Mouse (Mus musculus) layer of hippocampus, postnatal 14 days (tissue): ENCODE measurements around the gene Rab31. TPM values are rescaled to one million over a fixed set of nuclear protein-coding genes. Genes with fewer than 3 reads are reported as not detected.
A peak's percentile ranks its signal among the peaks of the same experiment; 100 is the strongest.

Source experiments
- DNase-seq, 2 experiments: peaks; one replicate each; pipeline ENCODE4 v3.0.0; 2021 to 2022; ENCODE audit warnings: low spot score in 2 of 2, mixed read lengths in 1 of 2
- total RNA-seq, 2 experiments: library from RNA; stranded (reverse); gene quantifications; 2 replicates each; pipeline ENCODE4 v1.2.3; 2021

Gene Rab31
- total RNA-seq, 2 experiments from 2014 or later, result 64.9 to 72.1 TPM

DNA sequence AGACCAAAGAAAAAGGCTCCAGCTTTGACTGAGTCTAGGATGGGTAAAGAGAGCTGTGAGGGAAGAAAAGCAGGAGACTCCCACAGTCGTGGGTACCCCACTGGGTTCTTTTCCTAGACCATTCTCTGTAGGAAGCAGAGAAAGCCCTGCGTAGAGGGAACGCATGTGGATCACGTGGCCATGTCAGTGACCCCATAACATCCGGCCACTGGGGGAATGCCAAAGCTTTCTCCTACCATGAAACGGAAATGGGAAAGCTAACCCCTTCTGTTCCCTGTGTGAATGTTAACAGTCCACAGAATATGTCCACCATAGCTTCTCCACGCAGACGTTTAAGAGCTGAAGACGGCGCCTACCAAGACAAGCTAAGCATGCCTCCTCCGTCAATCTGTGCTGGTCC lies 62.0 kb downstream of the Rab31 start:
- no peak for DNase-seq

DNA sequence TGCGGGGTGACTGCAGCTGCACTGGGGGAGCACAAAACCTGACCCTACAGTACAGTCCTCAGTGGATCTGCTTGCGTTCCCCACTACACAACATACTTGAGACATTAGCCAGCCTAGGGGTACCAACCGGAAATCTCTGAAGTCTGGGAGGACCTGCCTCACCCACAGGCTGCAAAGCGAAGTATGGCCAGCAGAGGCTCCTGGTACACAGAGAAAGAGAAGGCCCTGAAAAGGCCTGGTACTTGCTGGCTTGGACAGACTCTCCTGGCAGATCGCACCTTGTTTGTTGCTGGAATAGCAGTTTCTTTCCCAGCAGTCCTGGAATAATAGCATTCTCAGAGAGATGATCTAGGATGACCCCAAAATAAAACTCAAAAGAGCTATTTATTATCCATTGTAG lies 66.3 kb downstream of the Rab31 start:
- peak; percentile 51 to 79 for DNase-seq

DNA sequence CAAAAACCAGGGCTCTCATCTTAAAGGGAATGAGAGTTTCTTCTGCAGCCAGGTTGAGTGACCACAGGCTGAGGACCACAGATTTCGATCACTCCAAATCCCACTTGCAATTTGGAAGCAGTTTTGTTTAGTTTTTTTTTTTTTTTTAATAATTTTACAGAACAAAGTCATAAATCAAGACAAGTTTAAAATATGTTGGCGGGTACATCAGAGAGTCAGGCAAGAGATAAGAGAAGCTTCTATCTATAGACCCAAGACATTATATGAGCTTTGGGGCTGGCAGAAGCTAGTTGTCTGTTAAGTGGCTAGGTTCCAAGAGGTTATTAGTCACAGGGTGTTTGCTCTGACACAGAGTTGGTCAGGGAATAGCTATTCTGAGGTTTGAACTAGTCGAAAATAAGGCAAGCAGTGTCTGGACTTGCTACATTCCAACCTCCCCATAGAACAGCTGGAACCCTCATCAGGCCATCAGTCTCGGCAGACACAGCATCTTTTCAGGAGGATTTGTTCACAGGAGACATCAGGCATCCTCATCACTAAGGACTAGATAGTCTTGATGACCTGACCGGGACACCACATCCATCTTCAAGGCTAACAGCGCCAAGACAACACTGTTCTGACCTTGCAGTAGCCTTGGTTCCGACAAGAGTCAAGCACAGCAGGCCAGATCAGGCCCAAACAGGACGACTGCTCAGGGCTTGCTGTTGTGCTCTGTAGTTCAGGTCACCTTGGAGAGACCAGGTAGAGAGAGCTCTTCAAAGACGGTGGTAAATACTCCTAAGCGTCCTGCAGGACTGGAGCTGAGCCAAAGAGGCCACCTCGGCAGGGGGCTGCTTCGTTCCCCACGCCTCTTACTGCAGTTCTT lies 68.8 kb downstream of the Rab31 start:
- DNase-seq, result no peak

DNA sequence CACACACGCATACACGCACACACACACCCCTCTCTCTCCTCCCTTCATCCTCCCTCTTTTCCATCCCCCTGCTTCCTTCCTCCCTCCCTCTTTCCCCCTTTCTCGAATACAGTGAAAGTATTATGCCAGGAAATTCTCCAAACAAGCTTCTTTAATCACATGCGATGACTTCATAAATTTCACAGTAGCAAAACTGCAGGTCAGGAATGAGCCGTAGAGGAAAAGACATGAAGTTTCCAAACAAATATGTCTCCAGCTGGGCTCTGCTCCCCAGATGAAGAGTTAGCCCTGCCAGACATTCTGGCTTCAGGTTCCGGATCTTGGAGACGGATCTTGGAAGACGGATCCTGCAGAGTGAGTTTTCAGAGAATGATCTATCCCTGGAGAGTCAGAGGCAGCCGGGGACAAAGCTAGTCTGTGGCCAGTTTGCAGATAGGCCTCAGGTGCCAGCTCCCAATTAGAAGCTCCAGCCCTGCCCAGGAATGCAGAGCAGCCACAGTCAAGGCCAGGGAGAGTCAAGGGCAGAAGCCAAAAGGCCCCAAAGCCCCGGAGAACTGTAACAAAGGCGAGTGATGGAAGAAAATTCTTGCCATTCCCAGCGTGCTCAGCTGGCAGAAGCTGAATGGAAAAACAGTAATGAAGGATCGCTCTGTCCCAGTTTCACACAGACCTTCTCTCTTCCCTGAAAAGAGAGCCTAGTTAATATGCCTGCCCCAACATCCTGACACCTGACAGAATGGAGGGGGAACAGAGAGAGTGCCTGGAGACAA lies 70.6 kb downstream of the Rab31 start:
- peak; percentile 67 to 87 for DNase-seq

DNA sequence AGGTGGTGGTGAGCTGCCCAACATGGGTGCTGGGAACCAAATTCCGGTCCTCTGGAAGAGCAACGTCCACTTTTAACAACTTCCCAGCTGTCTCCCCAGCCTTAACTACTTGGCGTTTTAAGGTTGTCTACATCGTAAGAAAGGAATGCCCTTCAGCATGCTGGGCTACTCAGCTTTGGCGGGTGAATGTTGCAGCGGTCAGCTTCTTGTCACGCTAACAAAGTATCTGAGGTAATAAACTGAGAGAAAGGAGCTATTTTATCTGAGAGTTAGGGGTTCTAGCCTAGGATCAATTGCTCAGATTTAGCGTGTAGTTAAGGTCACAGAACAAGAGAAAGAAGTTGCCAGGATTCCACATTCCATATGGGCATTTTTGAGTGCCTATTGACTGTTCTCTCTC lies 71.2 kb downstream of the Rab31 start:
- DNase-seq, result no peak

DNA sequence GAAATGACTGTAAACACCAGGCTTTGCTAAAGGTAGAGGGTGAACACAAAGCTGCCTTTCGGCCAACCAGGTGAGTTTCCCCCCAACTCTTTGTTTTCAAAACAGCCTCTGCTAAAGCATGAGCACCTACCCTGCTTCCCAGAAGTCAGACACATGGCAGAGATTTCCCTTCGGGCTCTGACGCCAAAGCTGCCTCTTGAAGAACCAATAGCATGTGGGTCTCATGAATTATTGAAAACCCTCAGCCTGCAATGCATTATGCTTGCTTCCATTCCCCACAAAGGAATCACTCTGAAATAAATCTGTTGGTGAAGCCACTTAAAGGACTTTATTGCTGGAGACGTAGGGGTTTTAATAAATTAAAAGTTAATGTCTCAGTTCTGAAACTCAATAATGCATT lies 72.5 kb downstream of the Rab31 start:
- DNase-seq, result no peak

DNA sequence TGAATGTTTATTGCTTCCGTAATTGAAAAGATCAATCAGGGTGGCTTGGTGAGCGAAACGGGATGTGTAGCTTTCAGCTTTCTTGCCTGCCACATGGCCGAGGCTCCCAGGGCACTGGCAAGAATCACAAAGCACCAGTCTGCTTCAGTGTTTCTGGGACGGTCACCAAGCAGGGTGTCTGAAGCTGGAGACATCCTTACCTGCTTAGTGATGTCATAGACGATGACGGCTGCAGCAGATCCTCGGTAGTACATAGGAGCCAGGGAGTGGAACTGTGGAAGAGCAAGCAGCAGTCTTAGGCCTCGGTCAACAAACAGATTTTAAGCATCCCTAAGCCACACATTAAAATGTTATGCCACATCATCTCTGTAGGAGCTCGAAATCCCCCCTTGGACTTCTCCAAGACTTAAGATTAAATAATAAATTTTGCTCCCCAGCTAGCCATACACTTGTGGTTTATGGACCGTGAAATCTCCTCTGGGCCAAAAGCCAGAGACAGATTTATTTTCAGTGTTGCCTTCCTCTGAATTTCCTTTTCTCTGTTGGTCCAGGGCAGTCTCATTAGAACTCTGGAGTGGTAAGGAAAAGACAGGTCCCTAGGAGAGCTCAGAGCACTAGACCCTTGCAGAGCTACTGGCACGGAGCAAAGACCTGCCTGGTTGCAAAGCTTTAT lies 74.6 kb downstream of the Rab31 start:
- no peak for DNase-seq

DNA sequence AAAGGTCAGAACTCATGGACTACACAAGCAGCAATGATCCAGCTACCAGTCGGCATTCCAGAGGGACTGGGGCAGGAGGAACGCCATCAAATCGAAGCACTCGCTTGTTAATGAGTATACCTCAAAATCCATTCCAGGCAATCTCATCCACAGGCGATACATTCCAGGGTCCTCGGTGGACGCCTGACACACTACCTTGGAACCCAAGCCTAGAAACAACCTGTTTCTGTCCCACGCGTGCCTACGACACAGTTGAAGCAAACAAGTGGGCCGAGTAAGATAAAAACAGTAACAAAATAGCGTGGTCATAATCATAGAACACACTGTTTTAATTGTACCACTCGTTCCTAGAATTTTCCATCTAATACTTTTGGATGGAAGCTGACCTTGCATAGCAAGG lies 75.6 kb downstream of the Rab31 start:
- no peak for DNase-seq

DNA sequence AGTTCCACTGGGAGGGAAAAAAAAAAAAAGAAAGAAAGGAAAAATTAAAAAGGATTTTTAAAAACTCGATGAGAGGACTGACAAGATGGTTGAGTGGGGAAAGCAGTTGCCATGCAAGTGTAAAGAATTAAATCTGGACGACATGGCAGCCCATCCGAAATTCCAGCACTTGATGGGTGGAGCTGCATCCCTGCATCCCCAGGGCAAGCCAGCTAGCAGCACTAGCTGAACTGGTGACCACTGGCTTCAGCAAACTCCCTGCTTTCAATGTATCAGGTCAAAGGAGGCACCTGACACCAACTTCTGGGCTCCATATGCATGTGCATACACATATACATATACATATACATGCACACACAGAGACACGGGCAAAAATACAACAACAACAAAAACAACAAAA lies 80.3 kb downstream of the Rab31 start:
- no peak for DNase-seq

DNA sequence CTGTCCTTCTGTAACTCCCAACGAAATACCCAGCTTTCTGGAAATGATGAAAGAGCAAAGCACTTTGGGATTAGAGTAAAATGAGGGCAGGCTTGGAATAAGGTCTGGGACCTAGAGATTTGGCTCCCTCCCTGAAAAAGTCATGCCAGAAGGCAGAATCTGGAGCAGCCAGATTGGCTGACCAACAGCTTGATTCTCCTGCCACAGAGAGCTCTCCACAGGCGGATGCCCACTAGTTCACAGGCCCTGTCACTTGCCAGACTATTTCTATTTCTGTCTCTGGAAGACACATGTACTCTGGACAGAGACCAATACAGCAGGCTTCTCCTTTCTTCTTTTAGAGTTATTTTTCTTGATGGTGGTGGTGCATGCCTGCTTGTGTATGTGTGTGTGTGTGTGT lies 88.8 kb downstream of the Rab31 start:
- peak; percentile 19 to 38 for DNase-seq

DNA sequence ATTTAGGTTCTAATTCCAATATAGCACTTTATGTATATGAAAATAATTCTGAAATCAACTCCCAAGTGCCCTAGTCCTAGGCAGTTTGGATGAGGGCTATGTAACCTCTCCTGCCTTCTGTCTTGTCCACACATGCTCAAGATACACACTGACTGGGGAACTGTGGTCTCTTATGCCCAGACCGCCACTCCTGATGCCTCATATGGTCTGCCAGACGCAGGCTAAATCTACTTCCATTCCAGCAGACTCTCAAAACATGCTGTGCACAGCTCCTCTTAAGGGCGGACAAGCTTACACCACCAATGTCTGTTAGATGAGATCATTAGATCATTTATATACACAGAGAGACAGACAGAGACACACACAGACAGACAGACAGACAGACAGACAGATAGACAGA lies 89.2 kb downstream of the Rab31 start:
- DNase-seq, result no peak

DNA sequence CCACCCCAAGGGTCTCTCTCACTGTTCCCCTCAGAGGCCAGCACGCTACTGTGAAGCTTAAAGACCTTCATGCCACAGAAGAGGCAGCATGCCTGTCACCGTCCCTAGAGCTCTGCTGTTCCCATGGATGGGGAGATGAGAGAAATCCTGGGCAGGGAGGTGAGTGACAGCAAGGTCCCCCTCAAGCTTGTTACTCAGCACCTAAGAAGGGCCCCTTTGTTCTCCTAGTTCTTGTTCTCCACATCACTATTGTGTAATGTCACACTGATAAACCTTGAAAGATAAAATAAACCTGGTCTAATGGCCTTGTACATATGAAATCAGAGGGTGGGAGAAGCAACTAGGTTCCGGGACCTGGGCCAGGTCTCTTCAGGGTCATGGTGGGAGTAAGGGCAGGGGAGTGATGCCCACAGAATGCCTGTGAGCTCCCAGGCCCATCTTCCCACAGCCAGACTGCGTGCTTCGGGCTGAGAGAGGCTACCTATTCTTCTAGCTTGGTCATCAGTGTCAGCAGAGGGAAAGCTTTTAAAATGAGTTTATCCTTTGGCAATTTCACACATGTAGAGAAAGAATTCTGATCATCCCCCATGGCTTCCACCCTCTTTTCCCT lies 90.4 kb downstream of the Rab31 start:
- no peak for DNase-seq

DNA sequence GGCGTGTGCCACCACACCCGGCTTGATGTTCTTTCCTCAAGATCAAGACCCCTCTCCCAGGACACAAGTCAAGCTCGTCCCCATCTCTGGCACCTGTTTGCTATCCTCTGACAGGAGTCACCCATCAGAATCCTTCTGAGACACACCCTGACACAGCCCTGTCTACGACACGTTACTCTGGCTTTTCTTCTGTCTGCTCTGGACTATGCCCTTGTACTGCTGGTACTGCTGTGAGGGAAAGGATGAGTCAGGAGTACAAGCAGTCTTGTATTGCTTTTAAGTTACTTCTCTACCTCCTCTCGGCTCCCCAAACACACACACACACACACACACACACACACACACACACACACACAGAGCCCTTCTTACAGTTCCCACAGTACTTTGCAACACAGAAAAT lies 91.0 kb downstream of the Rab31 start:
- DNase-seq, result no peak

DNA sequence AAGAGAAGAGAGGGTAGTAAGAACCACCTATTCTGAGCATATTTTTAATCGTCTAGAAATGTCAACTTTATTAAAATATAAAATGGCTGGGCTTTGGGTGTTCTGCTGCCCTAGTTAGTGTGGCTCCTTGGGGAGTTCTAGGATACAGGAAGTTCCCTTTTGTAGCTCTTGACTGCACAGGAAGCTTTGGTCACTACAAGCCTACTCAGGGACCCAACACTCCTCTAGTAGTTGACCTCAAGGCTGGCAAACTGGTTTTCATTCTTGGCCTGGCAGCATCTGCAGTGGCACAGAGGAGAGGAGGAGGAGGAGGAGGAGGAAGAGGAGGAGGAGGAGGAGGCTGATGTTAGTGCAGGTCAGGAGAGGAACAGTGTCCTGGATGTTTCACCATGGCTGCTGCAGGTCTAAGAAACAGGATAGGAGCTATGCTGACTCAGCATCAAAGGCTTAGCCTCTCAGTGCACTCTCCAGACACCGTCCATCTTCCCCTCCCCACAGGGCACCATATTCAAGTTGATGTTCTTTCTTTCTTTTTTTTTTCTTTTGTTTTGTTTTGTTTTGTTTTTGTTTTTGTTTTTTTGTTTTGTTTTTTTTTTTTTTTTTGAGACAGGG lies 91.6 kb downstream of the Rab31 start:
- no peak for DNase-seq

DNA sequence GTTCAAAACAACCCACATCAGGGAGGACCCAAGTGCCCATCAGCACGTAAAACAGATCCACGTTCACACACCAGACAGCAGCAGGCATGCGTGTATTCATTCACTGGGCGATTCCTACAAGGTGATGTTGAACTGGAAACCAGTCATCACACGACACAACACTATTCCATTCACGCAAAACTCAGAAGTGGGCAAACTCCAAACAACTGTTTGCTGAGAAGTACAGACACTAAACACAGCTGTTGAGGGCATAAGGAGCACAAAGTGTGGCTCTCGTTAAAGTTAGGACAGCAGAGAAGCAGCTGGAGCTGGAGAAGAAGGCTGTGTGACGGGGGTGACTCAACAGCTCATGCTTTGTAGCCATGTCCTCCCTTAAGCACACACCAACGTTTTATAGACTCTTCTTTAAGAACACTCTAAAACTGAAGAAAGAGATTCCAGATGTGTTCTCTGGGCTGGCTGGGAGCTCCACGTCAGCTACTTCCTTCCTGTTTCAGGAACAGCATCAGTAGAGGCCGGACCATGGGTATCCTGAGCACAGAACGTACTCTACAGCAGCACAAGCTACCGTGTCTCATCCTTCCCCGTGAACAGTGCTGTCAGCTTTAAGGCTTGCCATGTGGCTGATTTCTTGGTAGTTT lies 92.6 kb downstream of the Rab31 start:
- no peak for DNase-seq

DNA sequence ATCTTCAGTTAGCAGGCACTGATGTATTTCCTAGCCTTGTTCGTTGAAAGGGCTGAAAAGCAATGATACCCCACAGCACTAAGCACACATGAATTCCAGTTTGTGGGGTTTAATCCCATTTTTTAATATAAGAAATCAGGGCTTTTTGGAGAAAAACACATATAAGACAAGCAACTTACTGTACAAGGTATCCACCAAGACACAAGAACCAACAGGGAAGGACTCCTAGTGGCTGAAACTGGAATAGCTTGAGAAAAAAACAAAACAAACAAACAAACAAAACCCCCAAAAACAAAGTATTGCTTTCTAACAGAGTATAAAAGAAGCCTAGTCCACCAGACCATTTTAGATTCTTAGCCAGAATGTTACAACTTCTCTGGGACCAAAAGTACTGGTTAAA lies 94.8 kb downstream of the Rab31 start:
- no peak for DNase-seq

DNA sequence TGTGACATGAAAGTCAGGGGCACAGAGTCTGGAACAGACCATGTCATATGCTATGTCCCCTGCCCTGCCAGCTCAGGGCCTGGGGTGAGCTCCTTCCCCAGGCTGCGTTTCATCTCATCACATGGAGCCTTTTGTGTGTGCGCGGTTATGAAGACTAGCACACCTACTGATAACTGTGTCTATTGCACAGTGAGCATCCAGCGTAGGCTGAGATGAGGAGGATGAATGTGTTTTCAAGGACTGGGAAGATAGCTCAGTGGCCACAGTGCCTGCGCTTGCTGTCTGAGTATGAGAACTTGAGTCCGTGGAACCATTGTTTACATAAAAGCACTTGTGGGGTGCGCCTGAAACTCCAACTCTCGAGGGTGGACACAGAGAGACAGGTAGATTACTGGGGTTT lies 96.0 kb downstream of the Rab31 start:
- no peak for DNase-seq

DNA sequence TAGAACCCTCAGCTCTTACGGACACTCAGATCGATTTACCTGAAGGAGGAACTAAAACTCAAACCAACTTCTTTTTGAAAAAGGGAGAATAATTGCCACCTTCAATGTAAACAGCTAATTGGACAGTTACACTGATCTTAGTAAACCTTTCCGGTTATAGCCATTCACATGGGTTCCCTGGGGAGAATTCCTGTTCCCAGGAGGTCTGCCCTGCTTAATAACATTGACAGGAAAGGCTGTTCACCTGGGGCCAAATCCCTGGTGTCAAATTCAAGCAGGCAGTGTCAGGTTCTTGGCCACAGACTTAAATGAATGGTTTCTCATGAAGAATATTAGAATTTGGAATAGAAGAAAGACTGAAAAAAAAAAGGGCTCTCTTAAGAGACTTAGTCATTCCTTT lies 96.6 kb downstream of the Rab31 start:
- no peak for DNase-seq

DNA sequence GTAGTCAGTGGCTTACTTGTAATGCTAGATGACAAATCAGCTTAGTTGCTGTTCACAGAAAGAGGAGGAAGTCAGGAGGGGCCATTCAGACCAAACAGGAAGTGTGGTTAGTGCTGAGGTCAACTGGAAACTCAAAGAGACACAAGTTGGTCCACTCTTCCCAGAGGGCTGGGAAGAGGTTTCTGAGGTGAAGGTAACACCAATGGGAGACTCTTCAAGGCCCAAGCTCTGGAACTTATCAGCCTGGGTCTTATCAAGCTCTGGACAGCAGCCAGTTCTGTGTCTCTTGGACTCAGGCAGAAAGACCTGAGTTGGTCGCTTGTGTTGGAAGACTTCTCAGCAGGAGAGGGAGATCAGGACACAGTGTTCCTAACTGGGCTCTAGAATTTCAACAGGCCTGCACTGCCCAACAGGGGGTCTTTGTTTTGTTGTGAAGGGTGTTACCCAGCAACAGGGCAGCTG lies 97.8 kb downstream of the Rab31 start:
- no peak for DNase-seq

DNA sequence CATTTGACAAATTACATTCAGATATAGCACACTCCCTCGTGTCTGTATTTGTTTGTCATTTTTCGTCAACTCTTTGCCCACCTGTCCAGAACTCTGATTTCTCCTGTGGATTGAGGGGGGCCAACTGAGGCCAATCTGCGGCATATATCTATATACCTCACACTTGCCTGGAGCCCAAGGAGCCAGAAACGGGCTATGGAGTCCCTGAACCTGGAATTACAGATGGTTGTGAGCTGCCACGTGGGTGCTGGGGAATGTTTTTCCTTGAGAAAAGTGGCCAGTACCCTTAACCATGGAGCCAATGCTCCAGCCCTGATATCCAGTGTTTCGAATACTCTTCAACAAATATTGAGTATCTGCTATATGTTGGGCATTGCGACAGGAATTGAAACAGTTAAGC lies 99.6 kb downstream of the Rab31 start:
- no peak for DNase-seq

DNA sequence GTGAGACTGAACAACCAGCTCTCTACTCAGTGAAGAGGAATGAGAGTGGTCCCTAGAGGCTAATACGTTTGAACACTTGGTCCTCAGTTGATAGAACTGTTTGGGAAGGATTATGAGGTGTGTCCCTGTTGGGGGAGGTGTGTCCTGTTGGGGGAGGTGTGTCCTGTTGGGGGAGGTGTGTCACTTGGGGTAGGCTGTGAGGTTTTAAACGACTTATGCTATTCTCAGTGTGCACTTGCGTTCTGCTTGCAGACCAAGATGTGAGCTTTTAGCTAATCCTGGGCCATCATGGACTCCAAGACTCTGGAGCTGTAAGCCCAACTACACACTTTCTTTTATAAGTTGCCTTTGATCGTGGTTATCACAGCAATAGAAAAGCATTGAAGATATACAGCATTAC lies 103.5 kb downstream of the Rab31 start:
- DNase-seq, result no peak
